Mouse (Mus musculus): Measurements from ENCODE around the gene Gdf7.

Gene Gdf7

DNA sequence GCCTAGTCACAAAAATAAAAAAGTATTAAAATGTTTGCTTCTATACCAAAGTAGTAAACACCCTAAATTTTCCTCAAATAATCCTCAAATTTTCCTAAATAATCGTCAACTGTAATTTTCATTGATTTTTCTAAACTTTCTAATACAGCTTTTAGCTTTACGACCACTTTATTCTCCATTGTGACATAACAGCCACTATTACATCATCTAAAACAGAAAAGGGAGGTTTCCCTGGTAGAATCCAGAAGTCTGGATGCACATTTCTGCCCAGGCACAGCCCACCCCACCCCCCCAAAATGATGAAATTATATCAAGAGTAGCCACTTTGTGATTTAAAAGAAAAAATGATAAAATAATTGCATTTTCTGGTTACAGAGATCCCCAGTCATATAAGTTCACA lies 5.6 kb downstream of the Gdf7 start:
- DNase-seq = no peak

DNA sequence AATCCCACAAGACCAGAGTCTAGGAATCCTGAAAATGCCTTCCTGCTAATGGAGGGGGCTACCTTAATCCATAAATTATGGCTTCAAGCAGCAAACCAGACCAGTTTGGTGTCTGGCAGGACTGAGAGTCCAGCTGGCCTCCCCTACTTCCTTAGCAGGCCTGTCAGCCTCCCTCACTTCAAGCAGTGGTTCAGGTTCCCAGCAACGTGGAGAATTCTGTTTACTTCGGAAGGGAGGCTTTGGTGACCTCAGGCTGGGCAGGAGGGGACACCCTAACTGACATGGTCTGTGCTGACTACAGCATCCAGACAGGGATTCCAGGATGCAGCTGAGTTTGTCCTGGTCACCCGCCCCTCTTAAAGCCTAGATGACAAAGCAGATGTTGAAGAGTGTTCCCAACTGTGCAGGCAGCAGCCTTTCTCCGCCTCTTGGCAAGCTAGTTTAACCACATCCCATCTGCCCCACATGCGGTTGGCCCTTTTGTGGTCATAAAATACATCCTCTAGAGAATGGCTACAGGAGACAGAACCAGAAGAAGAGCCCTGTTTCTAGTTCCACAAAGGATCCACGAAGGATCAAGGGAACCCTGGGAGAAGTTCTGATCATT lies 6.3 kb downstream of the Gdf7 start:
- DNase-seq = peak; percentile 54

DNA sequence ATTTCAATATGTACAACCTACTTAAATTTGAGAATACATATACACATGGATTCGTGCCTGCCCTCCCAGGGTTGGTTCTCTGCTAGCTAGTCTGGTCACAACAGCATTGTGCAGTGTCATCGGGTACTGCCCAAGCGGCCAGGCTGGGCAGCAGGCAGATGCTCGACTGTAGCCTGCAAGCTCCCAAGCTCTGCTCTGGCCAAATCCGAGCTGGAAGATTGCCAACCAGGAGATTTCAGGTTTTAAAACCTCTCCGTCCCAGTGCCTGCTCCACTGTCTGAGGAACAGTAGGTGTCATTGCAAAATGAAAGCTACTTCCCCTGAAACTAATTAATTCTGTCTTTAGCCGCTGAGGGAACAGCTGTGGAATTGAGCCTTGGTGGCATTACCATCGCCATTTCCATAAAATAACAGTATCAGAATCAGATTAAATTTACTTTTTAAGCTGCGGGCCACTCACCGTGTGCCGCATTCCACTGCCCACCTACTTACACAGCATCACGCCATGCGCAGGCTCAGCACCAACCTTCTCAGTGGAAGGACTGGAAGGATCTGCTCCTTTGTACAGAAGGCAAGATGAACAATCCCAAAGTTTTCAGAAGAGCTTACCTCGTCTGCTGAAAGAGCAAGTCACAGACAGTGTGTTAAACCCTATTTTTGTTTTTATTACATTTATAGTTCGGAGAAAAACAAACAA lies 10.4 kb downstream of the Gdf7 start:
- DNase-seq = no peak

DNA sequence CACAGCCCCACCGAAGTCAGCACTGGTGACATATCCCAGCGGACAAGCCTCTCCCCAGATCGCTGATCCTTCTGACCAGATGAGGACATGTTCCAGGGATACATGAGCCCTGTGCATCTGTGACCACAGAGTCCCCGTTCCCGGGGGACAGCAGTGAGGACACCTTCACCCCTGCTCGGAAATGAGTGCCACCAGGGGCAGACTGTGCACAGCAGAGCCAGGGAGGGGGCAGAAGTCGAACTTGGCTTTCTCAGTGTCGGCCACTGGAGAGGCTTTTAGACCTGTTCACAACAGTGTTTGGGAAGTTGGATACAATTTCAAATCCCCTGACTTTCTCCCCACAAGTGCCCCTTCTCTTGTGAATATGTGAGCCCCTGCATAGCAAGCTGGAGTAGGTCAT lies 12.3 kb downstream of the Gdf7 start:
- DNase-seq = no peak

DNA sequence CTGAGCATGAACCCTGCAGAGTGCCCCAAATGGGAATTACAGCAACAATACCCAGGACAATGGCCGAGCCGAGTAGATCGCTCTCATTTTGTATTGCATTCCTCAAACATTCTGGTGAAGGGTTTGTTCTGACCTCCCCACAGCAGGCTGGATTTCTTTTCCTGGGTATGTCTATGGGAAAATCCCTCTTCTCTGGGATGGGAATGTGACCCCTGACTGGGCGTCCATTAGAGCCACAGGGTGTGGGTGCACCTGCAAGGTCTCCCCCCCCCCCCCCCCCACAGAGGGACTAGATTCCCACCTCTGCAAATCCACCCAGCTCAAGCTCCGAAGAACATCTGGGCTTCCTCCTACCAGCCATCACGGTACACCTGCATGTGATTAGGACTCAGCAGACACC lies 12.7 kb downstream of the Gdf7 start:
- no peak for DNase-seq

DNA sequence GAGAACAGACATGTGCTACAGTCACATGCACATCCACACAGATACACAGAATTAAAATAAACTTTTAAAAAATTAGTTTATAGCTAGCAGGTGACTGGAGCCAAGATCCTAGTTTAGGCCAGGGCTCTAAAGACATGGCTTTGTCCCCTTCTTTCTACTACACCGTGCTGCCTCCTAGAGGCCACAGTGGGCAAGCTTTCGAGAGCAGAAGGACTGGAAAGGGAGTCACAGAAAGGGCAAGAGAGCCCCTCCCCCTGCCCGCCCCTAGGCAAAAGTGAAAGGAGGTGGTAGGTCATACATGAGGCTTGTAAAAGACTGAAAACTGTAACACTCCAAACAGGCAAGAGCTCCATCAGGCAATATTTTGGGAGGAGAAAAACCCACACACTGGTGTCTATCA lies 13.8 kb downstream of the Gdf7 start:
- DNase-seq = peak; percentile 32

DNA sequence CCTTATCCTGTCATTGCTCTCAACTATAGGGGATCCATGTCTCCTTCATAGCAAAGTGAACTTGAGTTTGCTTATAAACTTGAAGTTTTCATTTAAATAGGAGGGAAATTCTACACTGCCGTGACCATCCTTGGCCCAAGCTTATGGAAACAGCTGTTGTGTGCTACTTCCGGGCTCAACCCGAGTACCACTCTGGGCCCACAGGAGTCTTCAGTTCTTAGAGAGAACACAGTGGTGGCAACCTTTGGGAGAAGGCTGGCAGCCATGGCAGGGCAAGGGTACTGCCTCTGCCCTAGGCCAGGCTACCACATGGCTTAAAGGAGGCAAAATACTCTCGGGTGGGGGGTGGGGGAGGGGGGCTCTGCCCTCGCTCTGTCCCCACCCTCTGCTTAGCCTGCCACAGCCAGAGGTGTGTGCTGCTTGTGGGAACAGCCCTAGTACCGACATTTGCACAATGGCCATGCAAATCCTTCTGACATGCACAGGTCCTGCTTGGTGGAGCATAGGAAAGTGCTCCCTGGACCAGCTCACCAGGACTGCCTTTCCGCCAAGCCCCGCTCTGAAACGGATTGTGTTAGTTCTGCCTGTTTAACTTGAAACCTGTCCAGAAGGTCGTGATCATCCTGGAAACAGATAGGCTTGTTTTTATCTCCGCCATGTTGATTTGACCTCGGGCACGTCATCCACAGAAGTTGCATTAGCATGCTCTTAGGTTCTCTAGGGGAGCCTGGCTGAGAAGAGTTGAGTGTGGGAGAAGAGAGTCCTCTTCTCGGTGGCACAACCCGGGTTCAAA lies 20.3 kb downstream of the Gdf7 start:
- no peak for DNase-seq

DNA sequence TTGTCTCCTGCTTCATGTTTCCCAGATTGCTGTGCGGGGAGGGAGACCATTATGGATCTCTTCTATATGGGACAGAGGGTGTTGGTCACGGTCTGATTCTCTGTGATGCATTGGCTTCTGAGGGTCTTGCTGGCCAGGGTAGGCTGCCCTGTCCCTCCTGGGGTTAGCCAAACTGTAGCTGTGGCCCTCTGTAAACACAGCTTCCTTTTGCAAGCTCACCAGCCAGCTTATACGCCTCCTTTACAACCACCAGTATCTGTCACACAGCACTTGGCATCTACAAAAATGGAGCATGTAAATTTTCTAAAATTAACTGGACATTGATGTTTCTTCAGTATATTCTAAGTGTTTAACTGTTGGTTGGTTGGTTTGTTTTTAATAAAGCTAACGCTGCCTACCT lies 26.3 kb downstream of the Gdf7 start:
- no peak for DNase-seq

DNA sequence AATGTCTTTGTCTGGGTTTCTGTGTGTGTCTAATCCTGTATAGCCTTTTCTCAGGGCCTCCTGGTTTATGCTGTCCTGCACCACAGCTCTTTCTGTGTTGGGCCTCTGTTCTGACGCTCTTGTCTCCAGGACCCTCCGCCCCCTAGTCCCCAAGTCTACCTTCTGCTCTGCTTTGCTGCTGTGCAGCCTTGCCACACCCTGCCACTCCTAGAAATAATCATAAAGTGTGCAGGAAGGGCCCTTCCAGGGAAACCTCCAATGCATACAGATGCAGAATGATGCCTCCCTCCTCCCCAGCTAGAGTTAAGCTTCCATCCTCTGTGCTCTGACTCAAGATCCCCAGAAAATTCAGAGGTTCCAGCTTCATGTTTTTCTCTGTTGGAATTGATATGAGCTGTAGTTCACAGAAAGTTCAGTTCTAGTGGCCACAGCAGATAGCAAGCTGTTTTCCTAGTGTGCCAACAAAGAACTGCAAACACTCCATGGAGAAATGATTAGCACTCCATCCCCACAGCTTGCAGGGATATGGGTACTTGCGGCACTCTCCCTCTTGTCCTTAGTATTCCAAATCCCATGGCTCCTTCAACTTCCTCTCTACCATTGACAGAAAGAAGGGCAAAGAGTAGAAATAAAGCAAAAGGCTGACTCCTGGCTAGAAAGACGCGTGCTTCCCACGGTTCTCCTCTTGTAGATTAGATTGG lies 28.1 kb downstream of the Gdf7 start:
- no peak for DNase-seq

DNA sequence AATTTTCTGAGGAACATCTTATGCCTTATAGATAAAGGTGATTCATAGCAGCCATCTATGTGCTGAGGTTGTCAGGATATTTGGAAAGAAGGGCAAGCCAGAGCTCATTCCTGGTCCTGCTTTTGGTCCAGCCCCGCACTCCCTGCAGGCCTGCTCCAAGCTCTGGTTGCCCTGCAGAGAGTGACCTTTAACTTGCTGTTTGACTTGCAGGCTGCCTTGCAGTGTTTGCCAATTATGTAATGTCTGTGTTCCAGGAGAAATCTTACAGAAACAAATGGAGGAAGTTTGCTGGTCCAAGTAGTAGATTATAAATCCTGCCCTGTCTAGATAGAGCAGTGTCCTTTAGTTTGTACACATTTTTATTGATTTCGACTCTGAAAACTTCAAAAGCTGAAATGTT lies 30.3 kb downstream of the Gdf7 start:
- no peak for DNase-seq

DNA sequence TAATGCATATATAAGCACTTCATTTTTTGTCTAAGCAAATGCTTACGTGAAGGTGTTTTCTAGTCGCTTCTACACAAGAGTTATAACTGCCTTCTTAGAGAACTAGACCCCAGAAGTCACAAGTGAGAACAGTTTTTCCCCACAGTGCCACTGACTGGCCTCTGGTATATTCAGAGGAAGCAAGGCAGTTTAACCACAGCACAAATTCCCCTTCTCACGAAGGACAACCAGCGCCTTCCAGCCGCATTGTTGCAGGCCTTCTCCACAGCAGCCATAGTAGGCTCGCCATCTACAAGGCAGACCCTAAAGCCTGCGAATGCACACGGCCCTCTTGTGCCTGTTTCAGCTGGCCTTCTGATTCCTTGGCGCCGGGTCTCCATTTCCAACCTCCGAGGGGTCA lies 32.1 kb downstream of the Gdf7 start:
- DNase-seq = no peak

DNA sequence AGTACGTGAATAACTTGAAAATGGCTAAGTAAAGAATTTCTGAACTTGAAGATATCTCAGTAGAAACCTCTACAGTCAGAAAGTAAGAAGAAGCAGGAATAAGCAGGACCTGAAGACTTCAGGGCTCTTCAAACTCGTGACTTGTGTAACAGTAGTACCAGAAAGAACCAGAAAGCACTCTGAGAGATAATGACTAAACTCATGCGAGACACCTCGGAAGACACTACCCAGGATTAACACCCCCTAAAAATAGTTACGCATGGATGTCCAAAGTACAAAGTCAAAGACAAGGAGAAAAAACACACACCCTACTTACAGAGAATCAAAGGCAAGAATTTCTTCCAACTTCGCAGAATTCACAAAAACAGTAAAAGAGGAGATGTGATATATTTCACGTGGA lies 35.4 kb downstream of the Gdf7 start:
- no peak for DNase-seq

DNA sequence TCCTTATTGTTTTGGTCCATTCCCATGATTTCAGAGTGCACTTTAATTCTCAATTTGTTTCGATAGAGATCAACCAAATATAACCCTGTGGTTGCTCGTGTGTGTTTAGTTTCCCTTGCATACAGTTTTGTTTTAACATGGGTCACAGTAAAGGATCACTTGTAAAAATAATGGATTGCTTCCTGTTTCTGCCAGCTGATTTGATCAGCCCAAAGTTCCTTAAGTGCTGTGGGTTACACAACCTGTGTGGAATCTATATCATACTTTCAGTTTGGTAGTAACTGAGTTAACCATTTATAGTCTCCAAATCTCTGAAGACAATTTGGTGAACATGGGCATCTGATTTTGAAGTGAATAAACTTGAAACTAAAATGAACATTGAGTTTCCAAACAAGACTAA lies 41.5 kb downstream of the Gdf7 start:
- no peak for DNase-seq

Data from lung, postnatal 10 days (tissue).